Mouse (Mus musculus) hindbrain, embryonic 11.5 days (tissue): ENCODE measurements around the gene Chd5. TPM values are rescaled to one million over a fixed set of nuclear protein-coding genes. Genes with fewer than 3 reads are reported as not detected.

ENCODE experiments used
- ATAC-seq: fragments of 200-750 bp; cut with Nextera tagmentation; 2 replicates; pipeline ENCODE4 v1.8.0; 2017; ENCODE audit warnings: mild to moderate bottlenecking, moderate TSS enrichment, moderate library complexity; ENCODE audit not compliant: low FRiP score
- DNase-seq: peaks from one replicate; pipeline ENCODE4 v3.0.0-alpha.2; 2015; ENCODE audit warnings: low spot score
- H3K27ac ChIP-seq: fragments of 300-500 bp; sonication (generic); 2 replicates; pipeline ENCODE4 v1.5.1; 2014; ENCODE audit warnings: mild to moderate bottlenecking, low read depth, low read length
- H3K27me3 ChIP-seq: fragments of 300-500 bp; sonication (generic); 2 replicates; pipeline ENCODE4 v1.6.1; 2014; ENCODE audit warnings: mild to moderate bottlenecking, low read length, moderate library complexity, mixed read lengths; ENCODE audit not compliant: control insufficient read depth, insufficient read depth
- H3K36me3 ChIP-seq: fragments of 300-500 bp; sonication (generic); 2 replicates; pipeline ENCODE4 v1.6.1; 2014; ENCODE audit warnings: mild to moderate bottlenecking, low read length, moderate library complexity, mixed read lengths; ENCODE audit not compliant: control insufficient read depth, insufficient read depth
- H3K4me1 ChIP-seq: fragments of 300-500 bp; sonication (generic); replicated peaks from 2 replicates; pipeline ENCODE4 v1.6.1; 2014; ENCODE audit warnings: low read length, mixed read lengths; ENCODE audit not compliant: control insufficient read depth, insufficient read depth
- H3K4me2 ChIP-seq: fragments of 300-500 bp; sonication (generic); replicated peaks from 2 replicates; pipeline ENCODE4 v1.6.1; 2014; ENCODE audit warnings: mild to moderate bottlenecking, low read depth, low read length
- H3K4me3 ChIP-seq: fragments of 300-500 bp; sonication (generic); 2 replicates; pipeline ENCODE4 v1.5.1; 2014; ENCODE audit warnings: low read depth, low read length
- H3K9ac ChIP-seq: fragments of 300-500 bp; sonication (generic); 2 replicates; pipeline ENCODE4 v1.6.1; 2014; ENCODE audit warnings: low read depth, low read length
- H3K9me3 ChIP-seq: fragments of 300-500 bp; sonication (generic); 2 replicates; pipeline ENCODE4 v1.6.1; 2016; ENCODE audit warnings: low read length; ENCODE audit not compliant: control insufficient read depth
- WGBS: fragments of 180-500 bp; shearing (Covaris S2); extraction: QIAGEN DNeasy Blood & Tissue Kit; methylation state at CpG from one replicate; pipeline ENCODE4 v1.1.7; 2014; 5-methylcytosine and 5-hydroxymethylcytosine counted together
- polyA plus RNA-seq: library from polyadenylated mRNA; unstranded; fragments of >200 nt; fragmentation: Nextera tagmentation; extraction: Ambion mirVana; gene quantifications from 2 replicates; pipeline ENCODE4 v1.2.1, GENCODE M21; 2014

The Chd5 gene
- 0.14 and 0.28 TPM in 2 replicates for polyA plus RNA-seq

DNA sequence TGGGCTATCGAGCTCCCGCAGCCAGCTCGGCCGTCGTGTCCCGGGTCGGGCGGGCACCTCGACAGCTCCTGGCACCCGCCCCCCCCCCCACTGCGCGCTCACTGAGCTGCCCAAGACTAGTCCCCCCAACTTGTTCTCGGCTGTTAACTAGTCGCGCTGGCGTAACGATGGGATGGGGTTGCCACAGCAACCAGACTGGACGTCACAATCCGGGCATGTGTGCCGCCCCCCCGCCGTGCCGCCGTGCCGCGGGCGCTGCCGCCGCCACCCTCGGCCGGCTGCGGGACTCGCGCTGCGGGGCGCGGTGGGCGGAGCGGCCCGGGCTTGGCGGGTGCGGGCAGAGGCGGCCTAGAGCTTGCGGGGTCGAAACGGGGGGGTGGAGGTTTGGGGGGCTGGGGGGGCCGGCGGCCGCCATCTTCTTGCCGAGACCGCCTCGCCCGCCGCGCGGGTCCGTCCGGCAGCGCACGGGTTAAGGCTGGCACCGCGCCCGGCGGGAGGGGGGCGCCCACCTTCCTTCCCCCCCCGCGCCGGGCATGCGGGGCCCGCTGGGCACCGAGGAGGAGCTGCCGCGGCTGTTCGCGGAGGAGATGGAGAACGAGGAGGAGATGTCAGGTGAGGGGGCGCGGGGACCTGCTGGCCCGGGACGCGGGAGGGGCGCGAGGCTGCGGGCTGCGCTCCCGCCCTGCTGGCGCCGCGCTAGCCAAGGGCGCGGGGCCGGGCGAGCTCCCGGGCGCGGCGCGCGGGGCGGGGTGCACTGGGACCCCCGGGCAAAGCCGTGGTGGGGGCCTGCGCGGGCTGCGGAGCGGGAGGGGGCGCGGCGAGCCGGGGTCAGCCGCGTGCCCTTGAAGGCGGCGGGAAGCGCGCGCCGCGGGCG lies at the start of gene Chd5:
Chd5 (plus strand) TSS at position 233 of the 874 bp plus-strand sequence.
- Histone ChIP-seq H3K36me3 (no peaks in the 10 kb centered on the region; the same call in 1 of the 2 replicates), H3K9ac (peak within 1 kb of the TSS; percentile 62), H3K9me3 (no peaks in the 10 kb centered on the region), H3K4me3 (peak within 1 kb of the TSS; percentile 46), H3K4me2 (peak within 1 kb of the TSS; percentile 99), H3K27ac (no peak within 1 kb of the TSS), H3K27me3 (peaks cover 38% of the 10 kb centered on the region), H3K4me1 (peaks cover 9% of the 10 kb centered on the region)
- peak; percentile 41 for DNase-seq
- WGBS, result 2% methylated on average over 43 of the region's 120 CpGs
- ATAC-seq, result peak; percentile 48; the same call in 1 of the 2 replicates

DNA sequence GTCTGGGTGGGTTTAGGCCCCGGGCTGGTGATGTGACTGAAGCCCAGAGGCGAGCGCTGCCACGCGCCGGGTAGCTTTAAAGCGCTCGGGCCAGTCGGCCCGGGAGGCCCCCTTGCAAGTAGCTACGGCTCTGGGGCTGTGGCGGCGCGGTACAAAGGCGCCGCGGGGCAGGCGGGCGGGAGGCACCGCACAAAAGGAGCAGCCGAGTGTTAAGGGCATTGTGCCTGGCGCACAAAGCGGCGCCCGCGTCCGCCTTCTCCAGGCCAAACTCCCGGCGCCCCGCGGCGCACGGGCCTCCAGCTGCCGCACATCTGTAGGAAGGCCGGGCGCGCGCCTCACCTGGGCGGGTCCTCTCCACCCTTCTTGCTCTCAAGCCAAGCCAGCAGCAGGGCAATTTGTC lies 48.1 kb upstream of the Chd5 start:
- H3K27me3 ChIP-seq, result peaks cover 80% of the 10 kb centered on the region
- H3K4me2 ChIP-seq, result peak overlapping the region; percentile 47
- peak overlapping the region; percentile 42 for H3K9ac ChIP-seq
- 1% methylated on average over 39 of the region's 39 CpGs for WGBS
- peaks cover 36% of the 10 kb centered on the region for H3K4me1 ChIP-seq
- ATAC-seq (peak; percentile 50), DNase-seq (peak; percentile 84)
- H3K27ac ChIP-seq, result 0 out of 2 replicates have a peak overlapping the region, but pooled peaks have one; percentile 24
- H3K4me3 ChIP-seq, result peak overlapping the region; percentile 17
- no peaks in the 10 kb centered on the region for H3K9me3 ChIP-seq
- no peaks in the 10 kb centered on the region for H3K36me3 ChIP-seq

DNA sequence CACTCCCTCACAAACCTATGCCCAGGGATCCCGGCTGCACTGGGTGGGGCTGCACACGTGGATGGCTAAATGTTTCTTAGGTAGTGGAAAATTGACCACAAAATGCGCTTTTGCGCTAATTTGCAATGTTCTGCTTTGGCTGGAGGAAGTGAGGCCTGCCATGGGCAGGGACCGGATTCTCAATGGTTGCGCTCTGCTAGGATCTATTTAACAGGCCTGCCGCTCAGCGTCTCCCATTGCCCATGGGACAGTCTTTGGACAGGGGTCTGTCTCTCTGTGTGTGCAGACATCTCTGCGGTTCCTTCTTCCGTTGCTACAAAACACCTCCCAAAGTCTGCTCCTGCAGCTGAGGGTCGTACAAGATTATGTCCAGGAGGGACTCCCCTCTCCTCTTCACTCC lies 47.5 kb upstream of the Chd5 start:
- Histone ChIP-seq H3K27ac (no peak overlapping the region), H3K27me3 (peaks cover 82% of the 10 kb centered on the region), H3K9me3 (no peaks in the 10 kb centered on the region), H3K9ac (no peak overlapping the region), H3K4me2 (peak overlapping the region; percentile 47), H3K36me3 (no peaks in the 10 kb centered on the region), H3K4me1 (peaks cover 36% of the 10 kb centered on the region), H3K4me3 (no peak overlapping the region)
- ATAC-seq (no peak), DNase-seq (peak; percentile 43)
- WGBS, result 7% methylated on average over 11 of the region's 11 CpGs

DNA sequence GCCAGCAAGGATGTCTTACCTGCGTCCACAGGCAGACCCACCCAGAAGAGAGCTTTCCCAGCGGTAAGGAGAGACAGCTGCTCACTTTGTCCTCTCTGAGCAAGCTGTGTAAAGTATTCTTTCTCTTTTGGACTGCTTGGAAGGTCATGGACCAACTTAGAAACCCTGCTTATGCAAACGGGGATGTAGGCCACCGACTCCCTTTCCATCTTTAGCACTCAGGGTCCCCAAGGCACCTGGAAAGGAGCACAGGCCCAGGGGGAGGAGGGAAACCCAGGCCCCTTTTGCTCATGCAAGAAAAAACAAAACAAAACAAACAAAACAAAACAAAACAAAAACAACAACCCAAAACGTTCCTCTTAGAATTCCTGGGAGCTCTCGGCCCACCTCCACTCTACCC lies 46.9 kb upstream of the Chd5 start, which contains the start of gene Hes3:
Hes3 (minus strand) TSS at position 101 of the 400 bp plus-strand sequence.
- WGBS, result 12% methylated on average over 6 of the region's 6 CpGs
- ATAC-seq, result no peak
- H3K4me3 ChIP-seq, result peak within 1 kb of the TSS; percentile 17
- H3K9me3 ChIP-seq, result no peaks in the 10 kb centered on the region
- peak within 1 kb of the TSS; percentile 47 for H3K4me2 ChIP-seq
- H3K9ac ChIP-seq, result peak within 1 kb of the TSS; percentile 42
- H3K27me3 ChIP-seq, result peaks cover 77% of the 10 kb centered on the region
- no peak for DNase-seq
- H3K4me1 ChIP-seq, result peaks cover 33% of the 10 kb centered on the region
- 0 out of 2 replicates have a peak within 1 kb of the TSS, but pooled peaks have one; percentile 24 for H3K27ac ChIP-seq
- no peaks in the 10 kb centered on the region for H3K36me3 ChIP-seq

DNA sequence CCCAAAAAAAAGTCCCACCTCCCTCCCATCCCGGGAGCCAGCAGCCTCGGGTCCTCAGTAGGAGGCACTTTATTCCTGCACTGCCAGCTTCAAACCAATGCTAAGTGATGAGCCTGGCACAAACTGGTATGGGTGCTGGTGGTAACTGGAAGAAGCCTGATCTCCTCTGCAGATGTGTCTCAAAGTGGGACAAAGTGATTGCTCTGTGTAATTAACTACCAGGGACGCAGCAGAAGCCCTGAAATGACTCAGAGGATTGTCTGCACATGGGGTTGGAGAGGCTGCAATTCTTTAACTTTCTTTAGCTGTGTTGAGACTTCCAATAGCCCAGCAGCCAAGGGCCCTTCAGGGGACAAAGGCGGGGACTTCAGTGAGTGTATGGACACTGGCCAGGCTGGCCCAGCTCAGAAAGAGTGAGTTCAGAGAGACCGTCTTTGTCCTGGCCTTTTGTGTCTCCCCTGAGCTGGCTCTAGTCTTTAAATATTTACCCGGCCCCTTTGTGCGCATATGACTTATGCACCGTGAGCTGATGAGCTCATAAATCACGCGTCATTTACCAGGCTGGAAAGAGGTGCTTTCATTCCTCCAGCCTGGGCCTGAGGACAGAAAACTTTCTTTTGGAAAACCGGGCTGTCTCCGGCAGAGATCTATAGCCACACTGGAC lies 46.2 kb upstream of the Chd5 start:
- H3K4me3 ChIP-seq, result no peak overlapping the region
- H3K9ac ChIP-seq, result 0 out of 2 replicates have a peak overlapping the region, but pooled peaks have one; percentile 16
- H3K36me3 ChIP-seq, result no peaks in the 10 kb centered on the region
- DNase-seq (peak; percentile 49), ATAC-seq (no peak)
- no peak overlapping the region; the same call in 1 of the 2 replicates for H3K4me2 ChIP-seq
- no peak overlapping the region for H3K27ac ChIP-seq
- H3K27me3 ChIP-seq, result peaks cover 70% of the 10 kb centered on the region
- no peaks in the 10 kb centered on the region for H3K9me3 ChIP-seq
- 14% methylated on average over 12 of the region's 12 CpGs for WGBS
- H3K4me1 ChIP-seq, result peaks cover 28% of the 10 kb centered on the region

DNA sequence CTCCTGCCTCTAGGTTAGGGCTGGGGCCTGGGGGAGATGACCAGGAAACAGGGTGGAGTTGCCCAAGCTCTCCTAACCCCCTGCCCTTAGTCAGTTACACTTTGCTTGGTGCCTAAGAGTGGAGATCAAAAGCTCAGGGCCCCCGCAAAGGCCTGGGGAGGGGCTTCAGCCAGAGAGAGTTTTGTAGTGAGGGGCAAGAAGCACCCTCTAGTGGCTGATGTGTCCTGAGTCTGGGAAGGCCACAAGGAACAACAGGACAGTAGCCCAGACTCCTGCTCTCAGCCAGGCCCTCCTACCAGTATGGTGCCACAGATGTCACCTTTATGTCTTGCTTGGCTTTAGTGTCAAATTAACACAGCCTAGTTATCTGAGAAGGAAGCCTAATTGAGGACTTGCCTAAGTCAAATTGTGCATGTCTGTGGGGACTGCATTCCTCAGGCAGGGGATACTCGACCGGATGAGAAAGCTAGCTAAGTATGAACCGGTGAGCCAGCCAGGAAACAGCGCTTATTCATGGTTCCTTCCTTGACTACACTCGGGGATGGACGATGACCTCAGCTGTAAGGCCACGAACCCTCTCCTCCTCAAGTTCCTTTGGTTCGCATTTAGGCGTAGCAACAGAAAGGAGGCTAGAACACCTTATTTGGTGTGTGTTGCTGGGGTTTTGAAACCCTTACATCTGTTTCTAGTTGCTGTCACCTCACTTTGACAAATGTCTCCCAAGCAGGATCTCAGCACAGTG lies 44.1 kb upstream of the Chd5 start:
- Histone ChIP-seq H3K27me3 (peaks cover 54% of the 10 kb centered on the region), H3K4me2 (no peak overlapping the region), H3K4me1 (peaks cover 24% of the 10 kb centered on the region), H3K36me3 (no peaks in the 10 kb centered on the region), H3K9me3 (no peaks in the 10 kb centered on the region), H3K9ac (no peak overlapping the region), H3K4me3 (no peak overlapping the region), H3K27ac (no peak overlapping the region)
- 47% methylated on average over 10 of the region's 10 CpGs for WGBS
- peak; percentile 37 for DNase-seq
- no peak for ATAC-seq

DNA sequence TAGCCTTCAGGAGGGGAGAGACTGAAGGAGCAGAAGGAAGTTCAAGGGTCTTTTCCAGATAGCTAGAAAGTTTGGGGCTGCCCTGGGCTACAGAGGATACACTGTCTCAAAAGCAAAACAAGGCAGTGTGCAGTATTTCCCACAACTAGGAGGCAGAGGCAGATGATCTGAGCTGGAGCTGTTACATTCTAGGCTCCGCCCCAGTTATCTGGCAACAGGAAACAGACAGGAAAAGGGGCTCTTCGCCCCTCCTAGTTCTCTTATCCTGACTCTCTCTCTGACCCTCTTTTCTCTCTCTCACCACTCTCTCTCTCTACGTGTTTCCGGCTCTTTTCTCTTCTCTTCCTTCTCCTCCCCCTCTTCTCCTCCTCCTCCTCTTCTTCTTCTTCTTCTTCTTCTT lies 42.5 kb upstream of the Chd5 start:
- ATAC-seq (no peak), DNase-seq (no peak)
- no peak overlapping the region for H3K27ac ChIP-seq
- peaks cover 16% of the 10 kb centered on the region for H3K4me1 ChIP-seq
- H3K4me3 ChIP-seq, result no peak overlapping the region
- no peaks in the 10 kb centered on the region for H3K9me3 ChIP-seq
- H3K27me3 ChIP-seq, result peaks cover 42% of the 10 kb centered on the region
- H3K9ac ChIP-seq, result no peak overlapping the region
- no peaks in the 10 kb centered on the region for H3K36me3 ChIP-seq
- no peak overlapping the region for H3K4me2 ChIP-seq
- WGBS, result 56% methylated on average over 4 of the region's 4 CpGs

DNA sequence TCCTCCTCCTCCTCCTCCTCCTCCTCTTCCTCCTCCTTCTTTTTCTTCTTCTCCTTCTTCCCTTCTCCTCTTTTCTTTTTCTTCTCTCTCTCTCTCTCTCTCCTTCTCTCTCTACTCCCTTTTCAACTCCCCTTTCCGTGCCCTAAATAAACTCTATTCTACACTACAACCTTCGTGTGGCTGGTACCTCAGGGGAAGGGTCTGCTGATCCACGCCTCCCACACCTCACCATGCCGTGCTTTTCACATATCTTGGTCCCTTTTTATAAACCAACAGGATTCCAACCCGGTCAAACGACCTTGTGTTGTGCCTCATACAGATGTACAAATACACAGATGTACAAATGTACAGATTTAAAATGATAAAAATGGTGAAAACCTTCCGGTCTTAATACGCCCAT lies 42.1 kb upstream of the Chd5 start:
- Histone ChIP-seq H3K4me3 (peak overlapping the region; percentile 98), H3K9ac (peak overlapping the region; percentile 54; the same call in 1 of the 2 replicates), H3K4me2 (peak overlapping the region; percentile 96), H3K27ac (no peak overlapping the region), H3K9me3 (no peaks in the 10 kb centered on the region), H3K4me1 (peaks cover 16% of the 10 kb centered on the region), H3K36me3 (no peaks in the 10 kb centered on the region), H3K27me3 (peaks cover 37% of the 10 kb centered on the region)
- WGBS, result 31% methylated on average over 8 of the region's 8 CpGs
- DNase-seq, result no peak
- no peak for ATAC-seq
